Mouse (Mus musculus) erythroblast, embryonic 14.5 days (primary cell): ENCODE results near the gene 1700030J22Rik.

ENCODE experiments used
- GATA1 ChIP-seq: IDR thresholded peaks from 2 replicates; pipeline ENCODE4 v1.6.1; 2012; ENCODE audit warnings: low read length, inconsistent platforms, mixed read lengths
- TAL1 ChIP-seq: IDR thresholded peaks from 3 replicates; pipeline ENCODE4 v1.6.1; 2012; ENCODE audit warnings: low read length, inconsistent platforms, mixed read lengths

GRCm38 (mm10) chr8:117015670-117016069 lies 36.9 kb upstream of the 1700030J22Rik start:
- TF ChIP-seq GATA1 (no peak), TAL1 (no peak)
